Mouse (Mus musculus) testis, adult 2 months (tissue): Measurements from ENCODE around the gene Prr15l.

Experiments used
- CTCF ChIP-seq: fragments of 200-500 bp; IDR thresholded peaks from 2 replicates; pipeline ENCODE4 v1.5.1; 2012; ENCODE audit warnings: low read depth, mild to moderate bottlenecking, inconsistent platforms, low read length, moderate library complexity; ENCODE audit not compliant: control insufficient read depth, insufficient read depth, insufficient replicate concordance
- POLR2A ChIP-seq: fragments of 200-500 bp; IDR thresholded peaks from 2 replicates; pipeline ENCODE4 v1.6.1; 2012; ENCODE audit warnings: low read depth, mild to moderate bottlenecking, inconsistent platforms, low read length, moderate library complexity; ENCODE audit not compliant: control insufficient read depth

DNA sequence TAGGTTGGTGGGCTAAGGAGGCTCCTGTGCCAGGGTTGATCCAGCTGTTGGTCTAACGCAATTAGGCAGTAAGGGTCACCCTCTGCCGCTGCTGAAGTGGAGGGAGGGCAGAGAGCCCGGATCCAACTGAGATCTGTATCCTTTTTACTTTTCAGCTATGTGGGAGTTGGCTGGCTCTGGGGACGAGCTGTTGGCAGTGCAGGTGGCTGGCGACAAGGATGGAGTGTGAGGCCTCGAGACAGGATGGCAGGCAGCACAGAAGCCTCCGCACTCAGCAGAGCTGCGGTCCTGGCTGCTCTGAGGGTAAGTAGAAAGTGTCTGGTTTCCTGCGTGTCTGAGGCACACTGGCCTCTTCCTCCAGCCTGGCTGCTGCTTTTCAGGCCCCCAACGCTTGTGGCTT, 24.5 kb downstream of the Prr15l start:
- TF ChIP-seq POLR2A: no peak
- TF ChIP-seq CTCF: no peak
